Mouse (Mus musculus) cerebellum, postnatal 14 days (tissue): Measurements from ENCODE around the gene Evi5l.
"Not testable (repeated sequence)": the region's sequence is repeated elsewhere in the genome, so short reads cannot be mapped to it uniquely, and the experiment has no call there.

Experiments used
- DNase-seq, 2 experiments: peaks; one replicate each; pipeline ENCODE4 v3.0.0; 2021; ENCODE audit warnings: mixed read lengths in 2 of 2

Evi5l gene

GRCm38 (mm10) chr8:4239193-4239890 is 73.0 kb downstream of the Evi5l start:
- DNase-seq = no peak

DNA sequence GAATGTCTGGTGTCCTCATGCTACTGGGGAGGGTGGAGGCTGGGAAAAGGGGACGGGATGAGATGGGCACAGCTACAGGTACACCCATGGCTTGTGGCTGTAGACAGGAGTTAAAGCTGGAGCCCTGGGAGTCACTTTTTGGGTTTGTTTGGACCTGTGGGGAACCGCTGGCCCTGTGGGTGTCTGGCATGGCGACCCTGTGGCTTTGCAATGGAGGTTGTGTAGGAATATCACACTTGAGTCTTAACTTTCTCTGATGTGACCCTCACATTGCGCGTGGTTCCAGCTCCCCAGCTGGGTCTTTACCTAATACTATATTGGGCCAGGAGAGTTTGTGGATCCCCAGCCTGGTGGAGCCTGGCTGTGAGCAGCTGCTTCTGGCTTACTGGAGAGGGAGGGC is 78.7 kb downstream of the Evi5l start:
- DNase-seq = no peak

- DNase-seq = peak in 1 of 2 experiments; percentile 58
These were observed 79.4 kb downstream of the Evi5l start for GRCm38 (mm10) chr8:4245737-4246136.

- no peak for DNase-seq
These were observed 80.9 kb downstream of the Evi5l start for GRCm38 (mm10) chr8:4247241-4247640.

- DNase-seq = no peak
These were observed 81.7 kb downstream of the Evi5l start, which contains the start of gene Tgfbr3l for GRCm38 (mm10) chr8:4247951-4248540. Gene Tgfbr3l (plus strand): TSS chr8:4248214.

DNA sequence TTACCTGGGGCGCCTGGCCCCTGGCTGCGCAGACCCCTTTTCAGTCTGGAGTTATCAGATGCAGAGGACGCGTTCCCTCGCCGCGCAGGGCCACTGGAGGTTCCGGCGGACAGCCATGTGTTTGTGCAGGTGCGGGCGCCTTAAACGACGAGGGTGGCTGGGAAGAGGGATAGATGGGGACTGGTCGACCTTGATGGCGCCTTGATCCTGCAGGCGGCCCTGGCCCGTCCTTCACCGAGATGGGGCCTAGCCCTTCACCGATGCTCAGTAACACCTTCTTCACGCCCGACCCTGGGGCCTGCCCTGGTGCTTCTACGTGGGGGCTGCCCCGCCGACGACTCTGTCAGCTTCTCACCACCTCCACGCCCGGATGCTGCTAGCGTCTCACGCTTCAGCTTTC is 82.8 kb downstream of the Evi5l start:
- no peak for DNase-seq

DNA sequence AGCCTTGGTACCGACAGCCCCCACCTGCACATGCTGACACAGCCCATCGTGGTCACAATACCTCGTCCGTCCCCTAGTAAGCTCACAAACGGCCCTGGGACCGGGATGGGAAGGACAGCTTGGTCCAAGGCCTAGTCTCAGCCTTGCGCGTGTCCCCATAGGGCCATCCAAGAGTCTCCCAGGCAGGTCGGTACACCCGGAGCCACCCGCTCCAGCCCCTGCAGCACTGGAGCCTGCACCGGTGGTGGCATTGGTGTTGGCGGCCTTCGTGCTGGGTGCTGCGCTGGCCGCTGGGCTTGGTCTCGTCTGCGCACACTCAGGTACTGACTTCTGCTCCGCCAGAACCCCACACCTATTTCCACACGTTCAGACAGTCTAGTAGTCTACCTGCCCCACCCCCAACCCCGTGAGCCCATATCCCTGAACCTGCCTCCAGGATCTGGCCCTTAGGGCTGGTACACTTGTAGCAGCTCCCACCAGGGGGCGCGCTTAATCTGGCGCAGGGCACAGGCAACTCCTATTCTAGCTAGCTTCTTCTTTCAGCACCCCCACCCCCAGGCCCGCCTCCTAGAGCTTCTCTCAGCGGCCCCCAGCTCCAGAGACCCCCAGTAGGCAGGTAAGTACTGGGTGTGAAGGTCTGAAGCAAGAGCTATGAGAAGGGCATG is 84.1 kb downstream of the Evi5l start:
- DNase-seq = peak; percentile 86 to 94

GRCm38 (mm10) chr8:4252116-4252760 is 85.9 kb downstream of the Evi5l start:
- no peak for DNase-seq

GRCm38 (mm10) chr8:4252934-4253841 is 86.8 kb downstream of the Evi5l start, which contains the start of gene Snapc2:
Gene Snapc2 (plus strand): TSS chr8:4253080.
- DNase-seq = peak; percentile 95 to 96

GRCm38 (mm10) chr8:4254001-4254400 is 87.6 kb downstream of the Evi5l start:
- peak; percentile 91 to 94 for DNase-seq

DNA sequence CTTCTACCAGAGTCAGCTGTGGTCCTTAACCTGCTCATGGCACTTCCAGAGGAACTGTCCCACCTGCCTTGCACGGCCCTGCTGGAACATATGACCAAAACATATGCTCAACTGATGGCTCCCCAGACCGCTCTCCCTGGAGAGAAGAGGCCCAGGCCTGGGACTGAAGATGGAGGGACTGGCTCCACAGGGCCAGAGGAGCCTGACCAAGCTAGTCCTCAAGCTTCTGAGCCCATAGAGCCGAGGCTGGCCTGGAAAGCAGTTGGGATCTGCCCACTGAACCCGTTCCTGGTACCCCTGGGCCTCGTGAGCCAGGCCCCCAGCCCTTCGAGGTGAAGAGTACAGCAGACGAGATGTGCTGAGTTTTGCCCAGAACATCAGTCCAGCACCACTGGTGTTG is 89.1 kb downstream of the Evi5l start:
- not testable (repeated sequence) for DNase-seq

DNA sequence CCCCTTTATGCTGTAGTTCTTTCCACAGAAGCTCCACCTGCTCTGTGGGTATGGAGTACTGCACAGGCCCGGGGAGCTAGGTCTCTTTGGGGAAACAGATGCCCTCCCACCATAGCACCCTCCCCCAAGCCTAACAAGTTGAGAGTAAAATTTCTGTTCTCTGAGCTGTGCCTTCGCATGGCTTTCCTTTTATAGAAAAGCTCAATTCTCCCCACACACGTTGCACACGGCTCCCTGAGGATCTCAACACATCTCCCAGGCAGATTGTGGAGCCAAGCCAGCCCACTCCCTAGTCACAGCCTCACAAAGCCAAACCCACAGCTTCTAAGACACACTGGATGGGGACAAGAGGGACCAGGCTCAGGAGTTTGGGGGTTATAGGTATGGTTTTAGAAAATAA is 90.5 kb downstream of the Evi5l start:
- DNase-seq = no peak

- no peak for DNase-seq
These were observed 91.0 kb downstream of the Evi5l start for GRCm38 (mm10) chr8:4257350-4257749.

DNA sequence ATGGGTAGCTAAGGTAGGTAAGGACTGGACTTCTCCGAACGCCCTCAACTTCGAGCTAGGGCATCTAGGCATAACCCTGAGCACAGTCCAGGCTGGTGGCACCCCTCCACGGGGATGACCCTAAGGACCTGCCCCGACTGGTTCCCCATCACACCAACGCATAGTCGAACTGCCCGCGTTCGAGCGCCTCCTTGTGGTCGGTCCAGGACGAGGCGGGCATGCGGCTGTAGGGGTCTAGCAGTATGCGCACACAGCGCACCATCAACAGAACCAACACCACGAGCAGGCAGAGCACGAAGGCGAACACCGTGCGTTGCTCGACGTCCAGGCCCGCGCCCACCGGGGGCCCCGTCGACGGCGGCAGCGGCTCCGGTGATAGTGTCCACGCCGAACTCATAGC is 91.9 kb downstream of the Evi5l start:
- peak; percentile 85 to 90 for DNase-seq

- DNase-seq = peak; percentile 64 to 79
These were observed 92.3 kb downstream of the Evi5l start for GRCm38 (mm10) chr8:4258678-4259077.

GRCm38 (mm10) chr8:4259125-4259804 is 92.9 kb downstream of the Evi5l start, which contains the start of gene Ctxn1:
Gene Ctxn1 (minus strand): TSS chr8:4259274.
- DNase-seq = peak; percentile 90 to 93

DNA sequence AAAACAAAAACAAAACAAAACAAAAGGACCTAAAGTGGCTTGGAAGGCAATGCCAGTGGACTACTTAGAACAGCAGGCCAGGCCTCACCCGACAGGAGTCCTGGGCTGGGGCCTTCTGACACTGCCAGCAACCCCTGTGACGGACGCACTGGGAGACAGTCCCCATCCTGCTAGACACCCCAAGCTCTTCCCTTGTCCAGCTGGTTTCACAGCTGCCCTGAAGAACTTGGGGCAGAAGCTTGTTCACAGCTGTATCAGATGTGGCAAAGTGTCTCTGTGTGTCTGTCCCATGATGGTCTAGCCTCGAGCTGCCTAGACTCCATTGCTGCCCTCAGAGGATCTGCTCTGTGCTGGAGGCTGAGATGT is 93.4 kb downstream of the Evi5l start:
- DNase-seq = no peak
